Mouse (Mus musculus) embryonic facial prominence, embryonic 15.5 days (tissue): Measurements from ENCODE around the gene Tmem151b. TPM values are rescaled to one million over a fixed set of nuclear protein-coding genes. Genes with fewer than 3 reads are reported as not detected.

Experiments
- ATAC-seq: fragments of 200-750 bp; cut with Nextera tagmentation; 2 replicates; pipeline ENCODE4 v1.8.0; 2017; ENCODE audit warnings: low read depth, moderate TSS enrichment; ENCODE audit not compliant: insufficient number of reproducible peaks, low FRiP score, low TSS enrichment
- H3K27ac ChIP-seq: fragments of 300-500 bp; sonication (generic); replicated peaks from 2 replicates; pipeline ENCODE4 v1.5.1; 2015; ENCODE audit warnings: mild to moderate bottlenecking, inconsistent platforms
- H3K27me3 ChIP-seq: fragments of 300-500 bp; sonication (generic); 2 replicates; pipeline ENCODE4 v1.6.1; 2015; ENCODE audit warnings: inconsistent platforms
- H3K36me3 ChIP-seq: fragments of 300-500 bp; sonication (generic); 2 replicates; pipeline ENCODE4 v1.6.1; 2015; ENCODE audit warnings: mild to moderate bottlenecking, inconsistent platforms
- H3K4me1 ChIP-seq: fragments of 300-500 bp; sonication (generic); 2 replicates; pipeline ENCODE4 v1.6.1; 2015; ENCODE audit warnings: inconsistent platforms
- H3K4me2 ChIP-seq: fragments of 300-500 bp; sonication (generic); replicated peaks from 2 replicates; pipeline ENCODE4 v1.6.1; 2015; ENCODE audit warnings: mild to moderate bottlenecking, inconsistent platforms
- H3K4me3 ChIP-seq: fragments of 300-500 bp; sonication (generic); replicated peaks from 2 replicates; pipeline ENCODE4 v1.5.1; 2015; ENCODE audit warnings: mild to moderate bottlenecking, inconsistent platforms
- H3K9ac ChIP-seq: fragments of 300-500 bp; sonication (generic); 2 replicates; pipeline ENCODE4 v1.6.1; 2015; ENCODE audit warnings: inconsistent platforms
- H3K9me3 ChIP-seq: fragments of 300-500 bp; sonication (generic); replicated peaks from 2 replicates; pipeline ENCODE4 v1.6.1; 2016; ENCODE audit warnings: inconsistent platforms
- WGBS: fragments of 180-500 bp; shearing (Covaris S2); methylation state at CpG from one replicate; pipeline ENCODE4 v1.1.7; 2015; 5-methylcytosine and 5-hydroxymethylcytosine counted together
- polyA plus RNA-seq: library from polyadenylated mRNA; unstranded; fragments of >200 nt; fragmentation: Nextera tagmentation; extraction: Ambion mirVana; gene quantifications from 2 replicates; pipeline ENCODE4 v1.2.1, GENCODE M21; 2015

Gene Tmem151b
- polyA plus RNA-seq, 1 experiment from 2014 or later, result 4.7 TPM

- no peak overlapping the region for H3K27ac ChIP-seq
- no peak overlapping the region for H3K4me3 ChIP-seq
- WGBS, result 40% methylated on average over 2 of the region's 2 CpGs
- peaks cover 4% of the 10 kb centered on the region; the same call in 1 of the 2 replicates for H3K27me3 ChIP-seq
- no peaks in the 10 kb centered on the region for H3K9me3 ChIP-seq
- H3K9ac ChIP-seq, result no peak overlapping the region
- H3K36me3 ChIP-seq, result no peaks in the 10 kb centered on the region
- H3K4me2 ChIP-seq, result no peak overlapping the region
- H3K4me1 ChIP-seq, result no peaks in the 10 kb centered on the region
- no peak for ATAC-seq
These were observed 50.0 kb downstream of the Tmem151b start for GRCm38 (mm10) chr17:45499516-45499915.

GRCm38 (mm10) chr17:45498397-45498796 lies 51.1 kb downstream of the Tmem151b start:
- 82% methylated on average over 13 of the region's 13 CpGs for WGBS
- no peaks in the 10 kb centered on the region for H3K36me3 ChIP-seq

GRCm38 (mm10) chr17:45495398-45495797 lies 54.1 kb downstream of the Tmem151b start:
- H3K4me3 ChIP-seq, result no peak overlapping the region
- no peak overlapping the region for H3K4me2 ChIP-seq
- WGBS, result 79% methylated on average over 11 of the region's 11 CpGs
- no peaks in the 10 kb centered on the region for H3K36me3 ChIP-seq
- no peaks in the 10 kb centered on the region for H3K4me1 ChIP-seq
- H3K27me3 ChIP-seq, result peaks cover 4% of the 10 kb centered on the region; the same call in 1 of the 2 replicates
- no peak for ATAC-seq
- H3K27ac ChIP-seq, result no peak overlapping the region
- no peaks in the 10 kb centered on the region for H3K9me3 ChIP-seq
- no peak overlapping the region for H3K9ac ChIP-seq

More at GRCm38 (mm10) chr17:45498397-45498796, 51.1 kb downstream of the Tmem151b start:
- H3K9me3 ChIP-seq, result no peaks in the 10 kb centered on the region
- no peak overlapping the region for H3K27ac ChIP-seq
- peaks cover 4% of the 10 kb centered on the region; the same call in 1 of the 2 replicates for H3K27me3 ChIP-seq
- no peaks in the 10 kb centered on the region for H3K4me1 ChIP-seq
- ATAC-seq, result no peak
- no peak overlapping the region for H3K4me2 ChIP-seq
- H3K9ac ChIP-seq, result no peak overlapping the region
- no peak overlapping the region for H3K4me3 ChIP-seq

Other genes starting within 250 kb of the Tmem151b start
- gene Cdc5l, start 115.9 kb downstream of the Tmem151b start, polyA plus RNA-seq, result 56.4 and 65.7 TPM in 2 replicates
- gene Spats1, start 74.3 kb downstream of the Tmem151b start, polyA plus RNA-seq, result 0.46 and 0.81 TPM in 2 replicates
- gene Aars2, start 42.8 kb downstream of the Tmem151b start, polyA plus RNA-seq, result 15.8 and 16.6 TPM in 2 replicates
- 3.2 and 6.2 TPM in 2 replicates for gene Tcte1, start 26.2 kb downstream of the Tmem151b start, polyA plus RNA-seq
- 5.5 and 6.3 TPM in 2 replicates for gene Nfkbie, start 6.0 kb upstream of the Tmem151b start, polyA plus RNA-seq
- gene Slc35b2, start 14.2 kb upstream of the Tmem151b start, polyA plus RNA-seq, result 133 and 139 TPM in 2 replicates
- gene Hsp90ab1, start 23.6 kb upstream of the Tmem151b start, polyA plus RNA-seq, result 1,563 and 1,577 TPM in 2 replicates
- gene Slc29a1, start 49.9 kb upstream of the Tmem151b start, polyA plus RNA-seq, result 92.7 and 99.7 TPM in 2 replicates
- 29.9 and 41.1 TPM in 2 replicates for gene Mymx, start 52.4 kb upstream of the Tmem151b start, polyA plus RNA-seq
- gene Capn11, start 109.6 kb upstream of the Tmem151b start, polyA plus RNA-seq, result 0.71 and 0.77 TPM in 2 replicates
- 157 and 165 TPM in 2 replicates for gene Mrpl14, start 136.6 kb upstream of the Tmem151b start, polyA plus RNA-seq
- gene Tmem63b, start 137.2 kb upstream of the Tmem151b start, polyA plus RNA-seq, result 45.8 and 52.4 TPM in 2 replicates
- 0.49 TPM in 1 of 2 replicates, not detected in the other for gene 1600014C23Rik, start 184.2 kb upstream of the Tmem151b start, polyA plus RNA-seq